Mouse (Mus musculus): ENCODE data around the gene Arhgef7. TPM values are rescaled to one million over a fixed set of nuclear protein-coding genes. Genes with fewer than 3 reads are reported as not detected.

The Arhgef7 gene
- polyA plus RNA-seq, 1 experiment from 2014 or later = 62.3 TPM

DNA sequence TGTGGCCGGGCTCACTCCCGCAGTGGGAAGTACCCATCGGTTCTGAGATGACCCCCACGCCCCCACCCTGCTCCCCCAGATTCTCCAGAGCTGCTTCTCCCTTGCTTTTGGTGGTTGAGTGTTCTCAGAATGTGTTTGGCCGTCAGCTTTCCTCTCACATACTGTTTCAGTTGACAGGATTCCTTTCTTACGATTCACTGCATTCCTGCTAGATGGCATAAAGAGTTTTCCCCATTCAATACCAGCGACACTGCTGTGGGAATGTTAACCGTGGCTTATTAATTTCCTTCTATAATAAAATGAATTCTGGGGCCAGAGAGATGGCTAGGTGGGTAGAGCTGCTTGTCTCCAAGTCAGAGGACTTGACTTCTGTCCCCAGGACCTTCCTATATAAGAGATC is 74.0 kb downstream of the Arhgef7 start:
- H3K36me3 ChIP-seq = peaks cover 42% of the 10 kb centered on the region
- ATAC-seq (ENCODE audit: low FRiP score) = no peak

GRCm38 (mm10) chr8:11804914-11805313 is 77.4 kb downstream of the Arhgef7 start:
- Histone ChIP-seq H3K36me3 (peaks cover 70% of the 10 kb centered on the region), H3K27me3 (replicated peaks) (no peaks in the 10 kb centered on the region), H3K4me3 (replicated peaks) (no peak overlapping the region), H3K4me2 (no peak overlapping the region), H3K4me1 (peaks cover 4% of the 10 kb centered on the region), H3K9me3 (replicated peaks) (no peaks in the 10 kb centered on the region), H3K27ac (replicated peaks) (no peak overlapping the region), H3K9ac (replicated peaks) (no peak overlapping the region)
- no peak for ATAC-seq (ENCODE audit: low FRiP score)
- WGBS = 96% methylated on average over 4 of the region's 4 CpGs

More for the DNA sequence above, 74.0 kb downstream of the Arhgef7 start:
- Histone ChIP-seq H3K4me1 (peaks cover 17% of the 10 kb centered on the region), H3K27me3 (replicated peaks) (no peaks in the 10 kb centered on the region), H3K4me2 (no peak overlapping the region), H3K9me3 (replicated peaks) (no peaks in the 10 kb centered on the region), H3K4me3 (replicated peaks) (no peak overlapping the region), H3K27ac (replicated peaks) (no peak overlapping the region), H3K9ac (replicated peaks) (no peak overlapping the region)
- WGBS = 54% methylated on average over 8 of the region's 8 CpGs

DNA sequence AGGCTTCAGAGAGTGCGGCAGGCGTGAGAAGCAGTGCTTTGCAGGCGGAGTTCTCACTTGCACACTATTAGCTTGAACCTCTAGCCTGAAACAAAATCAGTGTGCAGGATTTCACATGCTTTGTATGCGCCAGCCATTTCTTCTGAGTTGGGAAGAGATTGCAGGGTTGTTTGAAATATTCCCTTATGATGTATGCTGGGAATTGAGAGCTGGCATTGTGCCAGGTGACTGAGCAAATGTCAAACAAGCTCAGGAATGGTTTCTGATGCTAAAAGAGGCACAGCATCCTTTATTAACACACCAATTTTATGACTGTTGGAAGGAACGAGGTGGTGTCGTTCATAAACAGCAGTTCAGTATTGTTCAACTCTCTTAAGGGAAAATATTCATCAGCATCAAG is 78.7 kb downstream of the Arhgef7 start:
- 68% methylated on average over 6 of the region's 6 CpGs for WGBS
- Histone ChIP-seq H3K4me3 (replicated peaks) (no peak overlapping the region), H3K9ac (replicated peaks) (no peak overlapping the region), H3K4me2 (no peak overlapping the region), H3K36me3 (peaks cover 79% of the 10 kb centered on the region), H3K9me3 (replicated peaks) (no peaks in the 10 kb centered on the region), H3K4me1 (peaks cover 4% of the 10 kb centered on the region), H3K27ac (replicated peaks) (0 out of 2 replicates have a peak overlapping the region, but pooled peaks have one; percentile 28), H3K27me3 (replicated peaks) (no peaks in the 10 kb centered on the region)
- ATAC-seq (ENCODE audit: low FRiP score) = no peak

DNA sequence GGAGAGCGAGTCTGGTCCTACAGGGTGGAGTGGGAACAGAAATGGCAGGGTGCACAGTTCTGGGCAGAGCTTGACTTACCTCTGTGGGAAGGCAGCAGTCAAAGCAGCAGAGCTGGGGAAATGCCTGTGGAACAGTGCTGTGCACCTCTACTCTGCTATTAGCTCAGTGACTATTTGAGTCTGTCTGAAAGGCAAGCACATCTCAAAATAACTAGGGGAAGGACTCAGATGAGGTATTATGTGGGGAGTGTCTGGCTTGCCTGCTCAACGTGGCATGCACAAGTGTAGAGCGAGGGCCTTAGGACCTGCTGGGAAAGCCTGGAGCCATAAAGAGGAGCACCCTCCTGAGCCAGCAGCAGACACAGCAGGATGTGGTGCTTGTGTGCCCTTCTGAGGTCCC is 79.8 kb downstream of the Arhgef7 start:
- peaks cover 81% of the 10 kb centered on the region for H3K36me3 ChIP-seq
- H3K4me2 ChIP-seq = no peak overlapping the region
- H3K4me1 ChIP-seq = peaks cover 4% of the 10 kb centered on the region
- no peak overlapping the region for H3K4me3 ChIP-seq (replicated peaks)
- no peak overlapping the region for H3K9ac ChIP-seq (replicated peaks)
- 71% methylated on average over 3 of the region's 3 CpGs for WGBS
- ATAC-seq (ENCODE audit: low FRiP score) = no peak
- no peaks in the 10 kb centered on the region for H3K9me3 ChIP-seq (replicated peaks)
- no peaks in the 10 kb centered on the region for H3K27me3 ChIP-seq (replicated peaks)
- no peak overlapping the region for H3K27ac ChIP-seq (replicated peaks)

- Histone ChIP-seq H3K4me2 (no peak overlapping the region), H3K27me3 (replicated peaks) (no peaks in the 10 kb centered on the region), H3K36me3 (peaks cover 81% of the 10 kb centered on the region), H3K4me3 (replicated peaks) (no peak overlapping the region), H3K9ac (replicated peaks) (no peak overlapping the region), H3K9me3 (replicated peaks) (no peaks in the 10 kb centered on the region), H3K27ac (replicated peaks) (no peak overlapping the region), H3K4me1 (peaks cover 4% of the 10 kb centered on the region)
- 92% methylated on average over 5 of the region's 5 CpGs for WGBS
- ATAC-seq (ENCODE audit: low FRiP score) = no peak
Observed at GRCm38 (mm10) chr8:11808047-11808446, 80.5 kb downstream of the Arhgef7 start.

DNA sequence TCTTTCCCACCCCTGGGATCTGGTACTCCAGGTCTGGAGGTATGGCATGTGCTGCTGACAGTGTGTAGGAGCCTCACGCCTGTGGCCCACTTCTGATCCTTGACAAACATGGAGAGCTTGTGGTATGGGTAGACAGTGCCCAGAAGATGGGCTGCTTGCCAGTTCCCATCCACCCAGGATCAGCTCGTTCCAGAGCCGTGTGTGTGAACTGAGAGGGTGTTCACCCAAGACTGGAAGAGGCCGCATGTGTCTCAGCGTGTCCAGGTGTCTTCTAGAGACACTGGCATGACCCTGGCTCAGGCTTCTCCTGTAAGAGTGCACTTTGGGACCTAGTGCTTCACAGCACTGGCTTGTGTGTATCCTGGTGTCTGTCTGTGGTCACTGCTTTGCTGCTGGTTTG is 82.9 kb downstream of the Arhgef7 start:
- no peak overlapping the region for H3K4me2 ChIP-seq
- no peaks in the 10 kb centered on the region for H3K27me3 ChIP-seq (replicated peaks)
- H3K4me3 ChIP-seq (replicated peaks) = no peak overlapping the region
- H3K36me3 ChIP-seq = peaks cover 93% of the 10 kb centered on the region
- H3K27ac ChIP-seq (replicated peaks) = no peak overlapping the region
- H3K9me3 ChIP-seq (replicated peaks) = no peaks in the 10 kb centered on the region
- peaks cover 4% of the 10 kb centered on the region for H3K4me1 ChIP-seq
- no peak overlapping the region for H3K9ac ChIP-seq (replicated peaks)
- ATAC-seq (ENCODE audit: low FRiP score) = no peak
- 92% methylated on average over 5 of the region's 5 CpGs for WGBS

DNA sequence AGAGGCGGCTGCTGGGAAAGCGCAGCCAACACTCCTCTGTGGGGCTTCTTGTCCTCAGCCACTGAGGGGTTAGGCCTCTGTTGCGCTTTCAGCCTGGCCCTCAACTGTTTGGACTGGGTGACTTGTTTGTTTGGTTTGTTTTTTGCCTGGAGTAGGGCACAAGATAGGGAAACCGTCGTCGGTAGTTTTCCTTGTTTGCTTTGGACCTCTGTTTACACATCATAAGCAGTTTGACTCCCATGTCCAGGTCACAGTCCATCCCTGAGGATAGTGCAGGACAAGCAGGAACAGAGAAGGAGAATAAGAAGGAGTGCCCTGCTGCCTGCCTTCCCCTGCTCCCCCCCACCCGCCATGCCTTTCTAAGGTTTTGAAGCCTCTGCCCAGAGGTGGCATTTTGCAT is 86.3 kb downstream of the Arhgef7 start:
- Histone ChIP-seq H3K4me1 (no peaks in the 10 kb centered on the region), H3K9me3 (replicated peaks) (no peaks in the 10 kb centered on the region), H3K9ac (replicated peaks) (no peak overlapping the region), H3K36me3 (peaks cover 93% of the 10 kb centered on the region), H3K4me3 (replicated peaks) (no peak overlapping the region), H3K27ac (replicated peaks) (no peak overlapping the region), H3K4me2 (no peak overlapping the region), H3K27me3 (replicated peaks) (no peaks in the 10 kb centered on the region)
- 87% methylated on average over 7 of the region's 7 CpGs for WGBS
- ATAC-seq (ENCODE audit: low FRiP score) = no peak

- H3K4me2 ChIP-seq = no peak overlapping the region
- peaks cover 93% of the 10 kb centered on the region for H3K36me3 ChIP-seq
- H3K27ac ChIP-seq (replicated peaks) = no peak overlapping the region
- no peaks in the 10 kb centered on the region for H3K9me3 ChIP-seq (replicated peaks)
- no peak for ATAC-seq (ENCODE audit: low FRiP score)
- H3K4me3 ChIP-seq (replicated peaks) = no peak overlapping the region
- H3K27me3 ChIP-seq (replicated peaks) = no peaks in the 10 kb centered on the region
- 80% methylated on average over 7 of the region's 7 CpGs for WGBS
- H3K4me1 ChIP-seq = no peaks in the 10 kb centered on the region
- H3K9ac ChIP-seq (replicated peaks) = no peak overlapping the region
Observed at GRCm38 (mm10) chr8:11815206-11815605, 87.7 kb downstream of the Arhgef7 start.

DNA sequence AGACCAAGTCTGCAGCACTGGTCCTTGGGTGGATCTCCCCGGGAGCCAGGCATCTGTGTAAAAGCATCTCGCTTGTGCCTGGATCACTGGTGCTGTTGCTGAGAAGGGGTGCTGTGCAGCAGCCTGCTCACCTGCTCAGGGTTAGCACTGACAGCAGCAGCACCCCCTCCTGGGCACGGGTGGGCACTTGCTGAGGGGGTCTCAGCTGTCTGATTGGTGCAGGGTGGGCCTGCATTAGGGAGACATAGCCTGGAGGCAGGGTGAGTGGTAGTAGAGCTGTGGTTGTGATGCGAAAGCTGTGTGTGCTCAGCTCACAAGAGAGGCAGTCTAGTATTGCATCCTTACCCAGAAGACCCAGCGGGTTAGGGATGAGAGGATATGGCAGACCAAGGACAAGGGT is 92.6 kb downstream of the Arhgef7 start:
- Histone ChIP-seq H3K27me3 (replicated peaks) (no peaks in the 10 kb centered on the region), H3K27ac (replicated peaks) (no peak overlapping the region; the same call in 1 of the 2 replicates), H3K9me3 (replicated peaks) (no peaks in the 10 kb centered on the region), H3K4me1 (no peaks in the 10 kb centered on the region), H3K36me3 (peaks cover 92% of the 10 kb centered on the region), H3K4me3 (replicated peaks) (no peak overlapping the region), H3K4me2 (no peak overlapping the region), H3K9ac (replicated peaks) (no peak overlapping the region)
- 88% methylated on average over 5 of the region's 5 CpGs for WGBS
- no peak for ATAC-seq (ENCODE audit: low FRiP score)

DNA sequence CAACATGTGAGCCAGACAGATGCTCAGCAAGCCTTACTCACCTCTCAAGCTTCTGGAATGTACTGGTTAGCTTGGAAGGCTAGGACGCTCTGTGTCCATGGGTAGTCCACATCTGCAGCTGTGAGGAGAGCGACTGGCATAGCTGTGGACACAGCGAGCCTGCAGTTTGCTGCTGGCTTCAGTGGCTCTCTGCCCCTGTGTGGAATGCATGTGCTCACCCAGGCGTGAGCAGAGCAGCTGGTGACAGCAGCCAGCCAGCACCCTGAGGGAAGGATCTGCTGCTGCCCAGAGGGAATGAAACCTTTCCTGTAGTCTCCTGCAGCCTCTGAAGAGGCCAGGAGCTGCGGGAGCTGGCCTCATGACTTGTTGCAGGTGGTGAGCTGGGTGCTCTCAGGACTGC is 93.0 kb downstream of the Arhgef7 start:
- Histone ChIP-seq H3K4me1 (no peaks in the 10 kb centered on the region), H3K27me3 (replicated peaks) (no peaks in the 10 kb centered on the region), H3K9ac (replicated peaks) (no peak overlapping the region), H3K36me3 (peaks cover 92% of the 10 kb centered on the region), H3K27ac (replicated peaks) (no peak overlapping the region; the same call in 1 of the 2 replicates), H3K4me3 (replicated peaks) (no peak overlapping the region), H3K4me2 (no peak overlapping the region), H3K9me3 (replicated peaks) (no peaks in the 10 kb centered on the region)
- ATAC-seq (ENCODE audit: low FRiP score) = no peak
- WGBS = 80% methylated on average over 5 of the region's 5 CpGs

DNA sequence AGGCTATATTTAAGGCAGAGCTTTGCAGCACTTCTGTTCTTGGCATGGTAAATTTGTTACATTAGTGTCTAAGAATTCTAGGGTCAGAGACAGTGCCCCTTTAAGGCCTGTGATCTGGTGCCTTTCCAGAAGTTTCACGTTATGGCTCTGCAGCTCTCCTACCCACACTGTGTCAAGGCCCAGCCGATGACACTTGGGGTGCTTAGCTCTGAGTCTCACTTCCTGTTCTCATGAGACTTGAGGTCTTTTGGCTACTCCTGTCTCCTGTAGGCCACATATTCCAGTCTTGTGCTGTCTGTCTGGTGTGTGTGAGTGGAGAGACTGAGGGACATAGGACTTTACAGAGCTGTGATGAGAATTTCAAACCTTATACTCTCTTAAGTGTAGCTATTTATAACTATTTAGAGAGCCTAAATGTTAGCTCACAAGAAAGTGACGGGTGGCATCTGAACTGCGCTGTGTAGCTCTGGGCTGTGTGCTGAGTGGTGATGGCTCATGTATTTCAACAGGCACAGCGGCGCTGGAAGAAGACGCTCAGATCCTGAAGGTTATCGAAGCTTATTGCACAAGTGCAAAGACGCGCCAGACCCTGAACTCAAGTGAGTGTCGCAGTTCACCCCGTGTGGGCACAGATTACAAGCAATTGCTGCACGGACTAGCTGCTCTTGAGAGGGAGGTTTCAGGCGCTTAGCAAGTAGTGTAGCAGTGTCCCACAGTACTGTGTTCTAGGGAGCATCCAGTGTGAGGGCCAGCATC is 94.1 kb downstream of the Arhgef7 start:
- Histone ChIP-seq H3K4me1 (no peaks in the 10 kb centered on the region), H3K36me3 (peaks cover 89% of the 10 kb centered on the region), H3K4me2 (no peak overlapping the region), H3K27me3 (replicated peaks) (no peaks in the 10 kb centered on the region), H3K4me3 (replicated peaks) (no peak overlapping the region), H3K9ac (replicated peaks) (no peak overlapping the region), H3K9me3 (replicated peaks) (no peaks in the 10 kb centered on the region), H3K27ac (replicated peaks) (no peak overlapping the region)
- no peak for ATAC-seq (ENCODE audit: low FRiP score)
- WGBS = 95% methylated on average over 14 of the region's 14 CpGs

GRCm38 (mm10) chr8:11822550-11823060 is 95.1 kb downstream of the Arhgef7 start:
- no peaks in the 10 kb centered on the region for H3K27me3 ChIP-seq (replicated peaks)
- H3K9ac ChIP-seq (replicated peaks) = no peak overlapping the region
- no peaks in the 10 kb centered on the region for H3K4me1 ChIP-seq
- peaks cover 81% of the 10 kb centered on the region for H3K36me3 ChIP-seq
- no peak overlapping the region for H3K4me2 ChIP-seq
- WGBS = 76% methylated on average over 9 of the region's 9 CpGs
- 0 out of 2 replicates have a peak overlapping the region, but pooled peaks have one; percentile 20 for H3K27ac ChIP-seq (replicated peaks)
- H3K4me3 ChIP-seq (replicated peaks) = no peak overlapping the region
- no peaks in the 10 kb centered on the region for H3K9me3 ChIP-seq (replicated peaks)
- no peak for ATAC-seq (ENCODE audit: low FRiP score)
